Mouse (Mus musculus) bone marrow macrophage, adult 2 months (primary cell): ENCODE results near the gene Loxl1.

Experiments
- CTCF ChIP-seq: IDR thresholded peaks from 2 replicates; pipeline ENCODE4 v1.5.1; 2012; ENCODE audit warnings: low read depth, mild to moderate bottlenecking, low read length, moderate library complexity
- POLR2A ChIP-seq: IDR thresholded peaks from 2 replicates; pipeline ENCODE4 v1.6.1; 2012; ENCODE audit warnings: mild to moderate bottlenecking, low read depth, low read length, borderline replicate concordance

GRCm38 (mm10) chr9:58312944-58313359 lies at the start of gene Loxl1:
- no peak for TF ChIP-seq CTCF
- TF ChIP-seq POLR2A = no peak
